ENCODE assay signal across 22 mouse cellular contexts in genomic region chr13:102103161-102103560, GRCm38 (mm10).
A peak's percentile ranks its signal among the peaks of the same experiment; 100 is the strongest.
DNase-seq lines count a peak whose midpoint lies in the region; ATAC-seq and TF ChIP-seq lines count a peak whose summit lies in the region.
"Had no signal": no experiment of that assay in that cellular context is flagged by ENCODE, and none has a peak within 500 bp of the region (broad histone marks: within the 10 kb centered on the region; RNA-seq: fewer than 3 reads in every experiment).

No protein-coding gene starts in this region.

- no peak overlapping the region for H3K9ac ChIP-seq in embryonic facial prominence, embryonic 14.5 days (ENCODE audit: low read depth, low read length)
- no peak overlapping the region for H3K9ac ChIP-seq in lung, postnatal 0 days (replicated peaks; ENCODE audit: low read depth)
- H3K9ac ChIP-seq: intestine, embryonic 15.5 days; liver, embryonic 12.5 days; neural tube, embryonic 13.5 days had no signal

- H3K9me3 ChIP-seq in embryonic facial prominence, embryonic 14.5 days (ENCODE audit: control insufficient read depth, low read length) = no peaks in the 10 kb centered on the region
- H3K9me3 ChIP-seq in embryonic facial prominence, embryonic 10.5 days = no peaks in the 10 kb centered on the region
- no peaks in the 10 kb centered on the region for H3K9me3 ChIP-seq in lung, postnatal 0 days (ENCODE audit: low read length)
- H3K9me3 ChIP-seq: forebrain, embryonic 10.5 days; intestine, embryonic 15.5 days; limb, embryonic 10.5 days; liver, embryonic 12.5 days; neural tube, embryonic 13.5 days had no signal

- H3K4me3 ChIP-seq in embryonic facial prominence, embryonic 14.5 days (ENCODE audit: low read depth, low read length) = no peak overlapping the region
- H3K4me3 ChIP-seq in embryonic facial prominence, embryonic 10.5 days = no peak overlapping the region
- no peak overlapping the region for H3K4me3 ChIP-seq in lung, adult 2 months (replicated peaks; ENCODE audit: extremely low read depth, low read depth, low read length)
- no peak overlapping the region for H3K4me3 ChIP-seq in lung, postnatal 0 days (ENCODE audit: low read depth, low read length)
- H3K4me3 ChIP-seq in myocyte = no peak overlapping the region
- H3K4me3 ChIP-seq: forebrain, embryonic 10.5 days; intestine, embryonic 15.5 days; limb, embryonic 10.5 days; liver, embryonic 12.5 days; neural tube, embryonic 13.5 days had no signal

- no peak overlapping the region for H3ac ChIP-seq in myocyte (ENCODE audit: control insufficient read depth, insufficient read length)

- peak; percentile 80 for DNase-seq in embryonic facial prominence, embryonic 14.5 days (ENCODE audit: low spot score)
- DNase-seq in embryonic facial prominence, embryonic 10.5 days (ENCODE audit: low spot score) = no peak
- peak; percentile 9 for DNase-seq in lung, adult 2 months
- no peak for DNase-seq in lung, postnatal 0 days (ENCODE audit: low spot score)
- DNase-seq in adipocyte (ENCODE audit: low spot score) = peak; percentile 62
- no peak for DNase-seq in testis, postnatal 10 days (ENCODE audit: low spot score)
- DNase-seq in right cerebral cortex, postnatal 10 days (ENCODE audit: low spot score in 2 of 2) = no peak
- DNase-seq: adrenal gland, adult 8-10 months; B cell, adult 2 months; heart, adult 18-20 months; kidney, postnatal 36 days; layer of hippocampus, postnatal 36 days; spleen, adult 18-20 months; thymus, postnatal 25 days had no signal

- 74% methylated on average over 1 of the region's 1 CpGs for WGBS in embryonic facial prominence, embryonic 14.5 days
- 90% methylated on average over 1 of the region's 1 CpGs for WGBS in embryonic facial prominence, embryonic 10.5 days
- WGBS in lung, adult 2 months = 42% methylated on average over 1 of the region's 1 CpGs
- WGBS in lung, postnatal 0 days = 43% methylated on average over 1 of the region's 1 CpGs

- H3K4me1 ChIP-seq in embryonic facial prominence, embryonic 14.5 days (ENCODE audit: control insufficient read depth, insufficient read depth, low read length) = no peaks in the 10 kb centered on the region
- H3K4me1 ChIP-seq in embryonic facial prominence, embryonic 10.5 days = no peaks in the 10 kb centered on the region
- no peaks in the 10 kb centered on the region for H3K4me1 ChIP-seq in lung, adult 2 months (ENCODE audit: control insufficient read depth, insufficient read depth, low read length)
- no peaks in the 10 kb centered on the region; the same call in 1 of the 2 replicates for H3K4me1 ChIP-seq in lung, postnatal 0 days (ENCODE audit: insufficient read depth, low read depth, low read length)
- H3K4me1 ChIP-seq: forebrain, embryonic 10.5 days; intestine, embryonic 15.5 days; limb, embryonic 10.5 days; neural tube, embryonic 13.5 days had no signal

- no peaks in the 10 kb centered on the region for H3K79me2 ChIP-seq in myocyte (ENCODE audit: control insufficient read depth, insufficient read depth)

- no peak overlapping the region for H3K27ac ChIP-seq in embryonic facial prominence, embryonic 14.5 days (replicated peaks; ENCODE audit: low read depth, low read length)
- no peak overlapping the region for H3K27ac ChIP-seq in embryonic facial prominence, embryonic 10.5 days (replicated peaks)
- no peak overlapping the region for H3K27ac ChIP-seq in lung, postnatal 0 days (ENCODE audit: low read length)
- H3K27ac ChIP-seq: forebrain, embryonic 10.5 days; intestine, embryonic 15.5 days; limb, embryonic 10.5 days; liver, embryonic 12.5 days; macrophage; neural tube, embryonic 13.5 days; stomach, postnatal 0 days had no signal

- TF ChIP-seq CTCF in lung, adult 2 months (IDR thresholded peaks at IDR 0.05; ENCODE audit: insufficient read depth, low read length) = no peak
- TF ChIP-seq CTCF in lung, postnatal 0 days (IDR thresholded peaks at IDR 0.05) = no peak

- TF ChIP-seq POLR2A in lung, adult 2 months (IDR thresholded peaks at IDR 0.05; ENCODE audit: borderline replicate concordance, extremely low read depth, low read depth, low read length) = no peak
- no peak for TF ChIP-seq POLR2A in myocyte (IDR thresholded peaks at IDR 0.05; ENCODE audit: insufficient read length, low read depth)

- no peak for TF ChIP-seq EP300 in lung, postnatal 0 days (IDR thresholded peaks at IDR 0.05)

- no peak for ATAC-seq in embryonic facial prominence, embryonic 14.5 days (ENCODE audit: low read depth)
- ATAC-seq in lung, postnatal 0 days = no peak
- ATAC-seq: intestine, embryonic 15.5 days; liver, embryonic 12.5 days had no signal

- H3K4me2 ChIP-seq in embryonic facial prominence, embryonic 14.5 days (ENCODE audit: low read depth, low read length) = no peak overlapping the region
- H3K4me2 ChIP-seq in lung, postnatal 0 days (replicated peaks; ENCODE audit: low read depth, low read length) = no peak overlapping the region
- peak overlapping the region; percentile 36 for H3K4me2 ChIP-seq in myocyte (ENCODE audit: low read depth)
- H3K4me2 ChIP-seq: intestine, embryonic 15.5 days; liver, embryonic 12.5 days; neural tube, embryonic 13.5 days had no signal

- no peaks in the 10 kb centered on the region for H3K27me3 ChIP-seq in embryonic facial prominence, embryonic 14.5 days (replicated peaks; ENCODE audit: control insufficient read depth, insufficient read depth, low read length)
- no peaks in the 10 kb centered on the region for H3K27me3 ChIP-seq in embryonic facial prominence, embryonic 10.5 days (replicated peaks; ENCODE audit: low read depth, poor library complexity, severe bottlenecking)
- no peaks in the 10 kb centered on the region for H3K27me3 ChIP-seq in lung, postnatal 0 days (replicated peaks; ENCODE audit: insufficient read depth, low read length)
- H3K27me3 ChIP-seq in myocyte (ENCODE audit: control insufficient read depth, insufficient read depth, insufficient read length) = no peaks in the 10 kb centered on the region
- H3K27me3 ChIP-seq: intestine, embryonic 15.5 days; liver, embryonic 12.5 days; neural tube, embryonic 13.5 days had no signal

- H3K36me3 ChIP-seq in embryonic facial prominence, embryonic 14.5 days (ENCODE audit: control insufficient read depth, insufficient read depth, low read length) = no peaks in the 10 kb centered on the region
- no peaks in the 10 kb centered on the region for H3K36me3 ChIP-seq in embryonic facial prominence, embryonic 10.5 days (replicated peaks)
- H3K36me3 ChIP-seq in lung, postnatal 0 days (ENCODE audit: insufficient read depth, low read length) = no peaks in the 10 kb centered on the region
- no peaks in the 10 kb centered on the region for H3K36me3 ChIP-seq in myocyte (ENCODE audit: control insufficient read depth, insufficient read depth)
- H3K36me3 ChIP-seq: forebrain, embryonic 10.5 days; intestine, embryonic 15.5 days; limb, embryonic 10.5 days; liver, embryonic 12.5 days; neural tube, embryonic 13.5 days had no signal

TF ChIP-seq in myocyte, 11 proteins besides CTCF, POLR2A, EP300 and RAD21:
- no peak for TF ChIP-seq POLR2AphosphoS2 (IDR thresholded peaks at IDR 0.05; ENCODE audit: insufficient read length, low read depth)
- no peak for TF ChIP-seq REST (IDR thresholded peaks at IDR 0.05; ENCODE audit: insufficient read depth, insufficient read length)
- TF ChIP-seq SRF (IDR thresholded peaks at IDR 0.05; ENCODE audit: control insufficient read depth, insufficient read length, low read depth) = no peak
- TF ChIP-seq MYOD1 (IDR thresholded peaks at IDR 0.05; ENCODE audit: control insufficient read depth in 1 of 3, insufficient read length in 2 of 3, low read depth in 2 of 3) = no peak
- no peak for TF ChIP-seq MAX (IDR thresholded peaks at IDR 0.05; ENCODE audit: low read depth)
- TF ChIP-seq E2F4 (IDR thresholded peaks at IDR 0.05; ENCODE audit: insufficient read depth) = no peak
- no peak for TF ChIP-seq TCF12 (IDR thresholded peaks at IDR 0.05; ENCODE audit: insufficient read depth, poor library complexity, severe bottlenecking)
- no peak for TF ChIP-seq USF1 (IDR thresholded peaks at IDR 0.05; ENCODE audit: low read depth)
- TF ChIP-seq MYOG (IDR thresholded peaks at IDR 0.05; ENCODE audit: control insufficient read depth in 1 of 3, insufficient read depth in 1 of 3, insufficient read length in 2 of 3, low read depth in 2 of 3) = no peak
- no peak for TF ChIP-seq TCF3 (IDR thresholded peaks at IDR 0.05; ENCODE audit: insufficient read length, low read depth)
- TF ChIP-seq CEBPB (IDR thresholded peaks at IDR 0.05; ENCODE audit: insufficient read depth, poor library complexity, severe bottlenecking) = no peak

Comparison
In these comparisons a context has a peak if more than half of its experiments do, and no peak if none do; other contexts are left out.
1. DNase-seq: peak in embryonic facial prominence, embryonic 14.5 days (single experiment), lung, adult 2 months (single experiment) and adipocyte (single experiment); none in embryonic facial prominence, embryonic 10.5 days (single experiment), lung, postnatal 0 days (single experiment), testis, postnatal 10 days (single experiment) and right cerebral cortex, postnatal 10 days (0 of 2).